Mouse (Mus musculus): ENCODE data around the gene Col5a1. TPM values are rescaled to one million over a fixed set of nuclear protein-coding genes. Genes with fewer than 3 reads are reported as not detected.
A peak's percentile ranks its signal among the peaks of the same experiment; 100 is the strongest.

Col5a1 gene
- total and polyA plus RNA-seq, 3 experiments: 0.30 to 1.8 (median 1.0) TPM

- Histone ChIP-seq H3K36me3 (replicated peaks) (no peaks in the 10 kb centered on the region), H3K9me3 (replicated peaks) (no peaks in the 10 kb centered on the region; the same call in 1 of the 2 replicates), H3K4me1 (ENCODE audit: insufficient read depth, low read depth, low read length) (peaks cover 5% of the 10 kb centered on the region), H3K27me3 (ENCODE audit: insufficient read depth, low read length) (peaks cover 58% of the 10 kb centered on the region), H3K4me3 (ENCODE audit: low read depth, low read length) (no peak overlapping the region)
- no peak for TF ChIP-seq CTCF (IDR thresholded peaks at IDR 0.05; ENCODE audit: low read depth, low read length)
- DNase-seq (ENCODE audit: low spot score) (no peak), ATAC-seq (ENCODE audit: extremely low read depth, insufficient number of reproducible peaks, low FRiP score, poor library complexity, severe bottlenecking) (no peak)
Observed at GRCm38 (mm10) chr2:27887461-27888264, 1.4 kb downstream of the Col5a1 start.

- H3K4me1 ChIP-seq (ENCODE audit: insufficient read depth, low read depth, low read length): peaks cover 5% of the 10 kb centered on the region
- no peaks in the 10 kb centered on the region for H3K36me3 ChIP-seq (replicated peaks)
- no peak for TF ChIP-seq POLR2AphosphoS5 (IDR thresholded peaks at IDR 0.05; ENCODE audit: insufficient replicate concordance, low read depth, low read length)
- TF ChIP-seq GATA1 (IDR thresholded peaks at IDR 0.05; ENCODE audit: borderline replicate concordance, low read length): no peak
- no peak for TF ChIP-seq CTCF (IDR thresholded peaks at IDR 0.05; ENCODE audit: low read depth, low read length)
- TF ChIP-seq TAL1 (conservative IDR thresholded peaks at IDR 0.05; ENCODE audit: low read depth, low read length): no peak
- no peak for ATAC-seq (ENCODE audit: extremely low read depth, insufficient number of reproducible peaks, low FRiP score, poor library complexity, severe bottlenecking)
- H3K9me3 ChIP-seq (replicated peaks): peaks cover 4% of the 10 kb centered on the region
- peaks cover 49% of the 10 kb centered on the region for H3K27me3 ChIP-seq (ENCODE audit: insufficient read depth, low read length)
- DNase-seq (ENCODE audit: low spot score): no peak
- H3K4me3 ChIP-seq (ENCODE audit: low read depth, low read length): no peak overlapping the region
Observed at GRCm38 (mm10) chr2:27888603-27889545, 2.6 kb downstream of the Col5a1 start.

- no peaks in the 10 kb centered on the region for H3K4me1 ChIP-seq (ENCODE audit: insufficient read depth, low read depth, low read length)
- ATAC-seq (ENCODE audit: extremely low read depth, insufficient number of reproducible peaks, low FRiP score, poor library complexity, severe bottlenecking): no peak
- H3K4me3 ChIP-seq (ENCODE audit: low read depth, low read length): no peak overlapping the region
- TF ChIP-seq TAL1 (conservative IDR thresholded peaks at IDR 0.05; ENCODE audit: low read depth, low read length) (no peak), CTCF (IDR thresholded peaks at IDR 0.05; ENCODE audit: low read depth, low read length) (no peak), GATA1 (IDR thresholded peaks at IDR 0.05; ENCODE audit: borderline replicate concordance, low read length) (no peak), GATA2 (IDR thresholded peaks at IDR 0.05; ENCODE audit: borderline replicate concordance, low read depth, low read length) (no peak), POLR2AphosphoS5 (IDR thresholded peaks at IDR 0.05; ENCODE audit: insufficient replicate concordance, low read depth, low read length) (no peak)
- H3K27me3 ChIP-seq (ENCODE audit: insufficient read depth, low read length): peaks cover 39% of the 10 kb centered on the region
- DNase-seq (ENCODE audit: low spot score): no peak
- H3K36me3 ChIP-seq (replicated peaks): no peaks in the 10 kb centered on the region
- peaks cover 4% of the 10 kb centered on the region for H3K9me3 ChIP-seq (replicated peaks)
Observed at GRCm38 (mm10) chr2:27891922-27892541, 5.8 kb downstream of the Col5a1 start.

GRCm38 (mm10) chr2:27893015-27893414 lies 6.8 kb downstream of the Col5a1 start:
- ATAC-seq (ENCODE audit: extremely low read depth, insufficient number of reproducible peaks, low FRiP score, poor library complexity, severe bottlenecking): no peak
- TF ChIP-seq CTCF (IDR thresholded peaks at IDR 0.05; ENCODE audit: low read depth, low read length): no peak
- 0 out of 2 replicates have a peak, but pooled peaks have one; percentile 50 for TF ChIP-seq POLR2AphosphoS5 (IDR thresholded peaks at IDR 0.05; ENCODE audit: insufficient replicate concordance, low read depth, low read length)
- Histone ChIP-seq H3K27me3 (ENCODE audit: insufficient read depth, low read length) (peaks cover 35% of the 10 kb centered on the region; the same call in 1 of the 2 replicates), H3K36me3 (replicated peaks) (no peaks in the 10 kb centered on the region), H3K9me3 (replicated peaks) (peaks cover 4% of the 10 kb centered on the region), H3K4me1 (ENCODE audit: insufficient read depth, low read depth, low read length) (no peaks in the 10 kb centered on the region), H3K4me3 (ENCODE audit: low read depth, low read length) (peak overlapping the region; percentile 31; the same call in 1 of the 2 replicates)
- no peak for DNase-seq (ENCODE audit: low spot score)

- Histone ChIP-seq H3K9me3 (replicated peaks) (peaks cover 4% of the 10 kb centered on the region), H3K36me3 (replicated peaks) (no peaks in the 10 kb centered on the region), H3K4me3 (ENCODE audit: low read depth, low read length) (no peak overlapping the region), H3K4me1 (ENCODE audit: insufficient read depth, low read depth, low read length) (no peaks in the 10 kb centered on the region), H3K27me3 (ENCODE audit: insufficient read depth, low read length) (peaks cover 20% of the 10 kb centered on the region; the same call in 1 of the 2 replicates)
- DNase-seq (ENCODE audit: low spot score) (no peak), ATAC-seq (ENCODE audit: extremely low read depth, insufficient number of reproducible peaks, low FRiP score, poor library complexity, severe bottlenecking) (no peak)
- TF ChIP-seq GATA1 (IDR thresholded peaks at IDR 0.05; ENCODE audit: borderline replicate concordance, low read length) (no peak), TAL1 (conservative IDR thresholded peaks at IDR 0.05; ENCODE audit: low read depth, low read length) (no peak), GATA2 (IDR thresholded peaks at IDR 0.05; ENCODE audit: borderline replicate concordance, low read depth, low read length) (no peak), POLR2AphosphoS5 (IDR thresholded peaks at IDR 0.05; ENCODE audit: insufficient replicate concordance, low read depth, low read length) (no peak), CTCF (IDR thresholded peaks at IDR 0.05; ENCODE audit: low read depth, low read length) (no peak)
Observed at GRCm38 (mm10) chr2:27894986-27895385, 8.8 kb downstream of the Col5a1 start.

GRCm38 (mm10) chr2:27895648-27896047 lies 9.4 kb downstream of the Col5a1 start:
- no peaks in the 10 kb centered on the region for H3K4me1 ChIP-seq (ENCODE audit: insufficient read depth, low read depth, low read length)
- H3K9me3 ChIP-seq (replicated peaks): peaks cover 4% of the 10 kb centered on the region
- peaks cover 21% of the 10 kb centered on the region; the same call in 1 of the 2 replicates for H3K27me3 ChIP-seq (ENCODE audit: insufficient read depth, low read length)
- no peak overlapping the region for H3K4me3 ChIP-seq (ENCODE audit: low read depth, low read length)
- no peak for TF ChIP-seq GATA1 (IDR thresholded peaks at IDR 0.05; ENCODE audit: borderline replicate concordance, low read length)
- no peak for TF ChIP-seq TAL1 (conservative IDR thresholded peaks at IDR 0.05; ENCODE audit: low read depth, low read length)
- no peak for TF ChIP-seq CTCF (IDR thresholded peaks at IDR 0.05; ENCODE audit: low read depth, low read length)
- TF ChIP-seq GATA2 (IDR thresholded peaks at IDR 0.05; ENCODE audit: borderline replicate concordance, low read depth, low read length): no peak
- no peak for TF ChIP-seq POLR2AphosphoS5 (IDR thresholded peaks at IDR 0.05; ENCODE audit: insufficient replicate concordance, low read depth, low read length)
- no peaks in the 10 kb centered on the region for H3K36me3 ChIP-seq (replicated peaks)
- DNase-seq (ENCODE audit: low spot score) (no peak), ATAC-seq (ENCODE audit: extremely low read depth, insufficient number of reproducible peaks, low FRiP score, poor library complexity, severe bottlenecking) (no peak)
